Mouse (Mus musculus): ENCODE results near the gene Zswim3.

DNA sequence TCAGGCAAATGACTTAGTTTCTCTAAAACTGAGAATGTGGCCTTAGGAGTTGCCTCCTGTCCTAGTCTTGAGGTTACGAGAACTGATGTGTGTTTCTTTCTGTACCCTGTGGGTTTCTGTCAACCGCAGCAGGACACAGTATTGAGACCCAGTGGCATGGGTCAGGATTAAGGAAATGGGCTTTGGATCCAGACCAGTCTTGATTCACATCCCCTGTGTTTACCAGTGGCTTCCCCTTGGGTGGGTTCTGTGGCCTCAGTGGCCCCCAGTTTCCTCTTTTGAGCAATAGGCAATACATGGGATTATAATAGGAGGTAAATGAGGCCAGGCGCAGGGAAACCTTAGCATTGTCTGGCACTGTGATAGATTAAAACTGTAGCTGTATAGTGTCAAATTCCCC lies 17.9 kb upstream of the Zswim3 start:
- TF ChIP-seq CTCF (IDR thresholded peaks at IDR 0.05; ENCODE audit: extremely low read depth, insufficient read depth, low read length) (no peak), POLR2A (IDR thresholded peaks at IDR 0.05; ENCODE audit: extremely low read depth, insufficient read depth, low read length) (no peak)

Data from cortical plate, adult 2 months (tissue).